Mouse (Mus musculus) thymus, adult 2 months (tissue): Measurements from ENCODE around the gene Desi2.

ENCODE experiments used
- CTCF ChIP-seq: fragments of 200-500 bp; IDR thresholded peaks from 2 replicates; pipeline ENCODE4 v1.5.1; 2012; ENCODE audit warnings: mild to moderate bottlenecking, control low read depth, low read length, moderate library complexity, borderline replicate concordance; ENCODE audit not compliant: control insufficient read depth, poor library complexity, insufficient read depth; ENCODE audit errors: extremely low read depth
- POLR2A ChIP-seq: fragments of 200-500 bp; IDR thresholded peaks from 2 replicates; pipeline ENCODE4 v1.6.1; 2012; ENCODE audit warnings: mild to moderate bottlenecking, low read length, control low read depth, moderate library complexity; ENCODE audit not compliant: control insufficient read depth, poor library complexity, insufficient read depth; ENCODE audit errors: extremely low read depth

DNA sequence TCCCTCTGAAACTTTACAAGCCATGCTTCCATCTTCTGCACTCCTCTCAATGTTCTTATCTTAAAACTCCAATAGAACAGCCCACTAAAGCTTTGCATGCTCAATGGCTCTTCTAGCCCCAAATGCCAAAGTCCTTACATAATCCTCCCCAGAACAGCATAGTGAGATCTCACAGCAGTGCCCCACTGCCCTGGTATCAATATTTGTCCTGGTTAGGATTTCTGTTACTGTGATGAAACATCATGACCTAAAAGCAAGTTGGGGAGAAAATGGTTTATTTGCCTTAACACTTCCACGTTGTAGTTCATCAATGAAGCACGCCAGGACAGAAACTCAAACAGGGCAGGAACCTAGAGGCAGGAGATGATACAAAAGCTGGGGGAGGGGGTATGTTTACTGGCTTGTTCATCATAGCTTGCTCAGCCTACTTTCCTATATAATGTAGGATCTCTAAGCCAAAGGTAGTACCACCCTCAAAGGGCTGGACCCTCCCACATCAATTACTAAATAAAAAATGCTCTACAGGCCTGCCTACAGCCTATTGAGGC is 48.8 kb downstream of the Desi2 start:
- TF ChIP-seq CTCF = no peak
- TF ChIP-seq POLR2A = no peak
